Mouse (Mus musculus): ENCODE measurements around the gene Zfp445.
"Not testable (repeated sequence)": the region's sequence is repeated elsewhere in the genome, so short reads cannot be mapped to it uniquely, and the experiment has no call there.

The Zfp445 gene

GRCm38 (mm10) chr9:122865697-122866166 is at the start of gene Zfp445:
Gene Zfp445 (minus strand): TSS chr9:122866006.
- peak; percentile 91 for DNase-seq (ENCODE audit: low spot score)

- DNase-seq (ENCODE audit: low spot score) = peak; percentile 94
These were observed 37.1 kb upstream of the Zfp445 start for GRCm38 (mm10) chr9:122902717-122903535.

- no peak for DNase-seq (ENCODE audit: low spot score)
These were observed 35.2 kb upstream of the Zfp445 start for GRCm38 (mm10) chr9:122901047-122901446.

- DNase-seq (ENCODE audit: low spot score) = peak; percentile 87
These were observed 20.8 kb upstream of the Zfp445 start for GRCm38 (mm10) chr9:122886372-122887179.

GRCm38 (mm10) chr9:122885385-122885784 is 19.6 kb upstream of the Zfp445 start, which contains the start of gene Zkscan7:
Gene Zkscan7 (plus strand): TSS chr9:122885685.
- no peak for DNase-seq (ENCODE audit: low spot score)

GRCm38 (mm10) chr9:122875145-122875544 is 9.3 kb upstream of the Zfp445 start:
- no peak for DNase-seq (ENCODE audit: low spot score)

- DNase-seq (ENCODE audit: low spot score) = no peak
These were observed 8.8 kb upstream of the Zfp445 start for GRCm38 (mm10) chr9:122874653-122875052.

- DNase-seq (ENCODE audit: low spot score) = no peak
These were observed 6.8 kb upstream of the Zfp445 start for GRCm38 (mm10) chr9:122872595-122872994.

- no peak for DNase-seq (ENCODE audit: low spot score)
These were observed 386 bp upstream of the Zfp445 start for GRCm38 (mm10) chr9:122866192-122866591.

- no peak for DNase-seq (ENCODE audit: low spot score)
These were observed 958 bp downstream of the Zfp445 start for GRCm38 (mm10) chr9:122864848-122865247.

GRCm38 (mm10) chr9:122863731-122864130 is 2.1 kb downstream of the Zfp445 start:
- no peak for DNase-seq (ENCODE audit: low spot score)

GRCm38 (mm10) chr9:122860752-122861151 is 5.1 kb downstream of the Zfp445 start:
- no peak for DNase-seq (ENCODE audit: low spot score)

GRCm38 (mm10) chr9:122856716-122857115 is 9.1 kb downstream of the Zfp445 start:
- DNase-seq (ENCODE audit: low spot score) = no peak

GRCm38 (mm10) chr9:122855617-122856016 is 10.2 kb downstream of the Zfp445 start:
- no peak for DNase-seq (ENCODE audit: low spot score)

GRCm38 (mm10) chr9:122855141-122855540 is 10.7 kb downstream of the Zfp445 start:
- not testable (repeated sequence) for DNase-seq (ENCODE audit: low spot score)

- DNase-seq (ENCODE audit: low spot score) = no peak
These were observed 11.3 kb downstream of the Zfp445 start for GRCm38 (mm10) chr9:122854526-122854925.

GRCm38 (mm10) chr9:122847811-122848311 is 17.9 kb downstream of the Zfp445 start:
- DNase-seq (ENCODE audit: low spot score) = not testable (repeated sequence)

- no peak for DNase-seq (ENCODE audit: low spot score)
These were observed 19.6 kb downstream of the Zfp445 start for GRCm38 (mm10) chr9:122846156-122846555.

GRCm38 (mm10) chr9:122845621-122846020 is 20.2 kb downstream of the Zfp445 start:
- no peak for DNase-seq (ENCODE audit: low spot score)

- no peak for DNase-seq (ENCODE audit: low spot score)
These were observed 22.0 kb downstream of the Zfp445 start, which contains the start of gene Gm35549 for GRCm38 (mm10) chr9:122843760-122844159. Gene Gm35549 (minus strand): TSS chr9:122844035.

- DNase-seq (ENCODE audit: low spot score) = peak; percentile 65
These were observed 28.1 kb downstream of the Zfp445 start for GRCm38 (mm10) chr9:122837680-122838079.

GRCm38 (mm10) chr9:122837216-122837615 is 28.6 kb downstream of the Zfp445 start:
- DNase-seq (ENCODE audit: low spot score) = no peak
